Comparison of ENCODE assay signal across 10 mouse cellular contexts in genomic region chr13:21933626-21934548, GRCm38 (mm10). TPM values are rescaled to one million over a fixed set of nuclear protein-coding genes. Genes with fewer than 3 reads are reported as not detected.
DNase-seq lines count a peak whose midpoint lies in the region; ATAC-seq and TF ChIP-seq lines count a peak whose summit lies in the region.
"Had no signal": no experiment of that assay in that cellular context is flagged by ENCODE, and none has a peak within 500 bp of the region (broad histone marks: within the 10 kb centered on the region; RNA-seq: fewer than 3 reads in every experiment).

No protein-coding gene starts in this region.

- H3K9ac ChIP-seq in kidney, embryonic 16.5 days (replicated peaks; ENCODE audit: low read length), result peak overlapping the region; percentile 31; the same call in 1 of the 2 replicates
- H3K9ac ChIP-seq in heart, embryonic 12.5 days, result no peak overlapping the region
- peak overlapping the region; percentile 42 for H3K9ac ChIP-seq in liver, embryonic 12.5 days
- no peak overlapping the region for H3K9ac ChIP-seq in stomach, postnatal 0 days (ENCODE audit: low read length)

- no peaks in the 10 kb centered on the region for H3K27me3 ChIP-seq in kidney, embryonic 16.5 days (ENCODE audit: insufficient read depth, low read length)
- no peaks in the 10 kb centered on the region for H3K27me3 ChIP-seq in heart, embryonic 12.5 days (replicated peaks)
- no peaks in the 10 kb centered on the region for H3K27me3 ChIP-seq in liver, embryonic 12.5 days (replicated peaks)
- H3K27me3 ChIP-seq in stomach, postnatal 0 days (ENCODE audit: control insufficient read depth, insufficient read depth, low read length), result no peaks in the 10 kb centered on the region

- no peaks in the 10 kb centered on the region for H3K36me3 ChIP-seq in kidney, embryonic 16.5 days (ENCODE audit: insufficient read depth, low read length)
- H3K36me3 ChIP-seq in heart, embryonic 12.5 days, result no peaks in the 10 kb centered on the region
- H3K36me3 ChIP-seq in liver, embryonic 12.5 days, result no peaks in the 10 kb centered on the region
- H3K36me3 ChIP-seq in stomach, postnatal 0 days (ENCODE audit: control insufficient read depth, insufficient read depth, low read length), result no peaks in the 10 kb centered on the region

- no peak for TF ChIP-seq EP300 in stomach, postnatal 0 days (optimal IDR thresholded peaks at IDR 0.05)

- no peak for TF ChIP-seq CTCF in stomach, postnatal 0 days (IDR thresholded peaks at IDR 0.05; ENCODE audit: low read depth)

- no peaks in the 10 kb centered on the region for H3K9me3 ChIP-seq in kidney, embryonic 16.5 days (ENCODE audit: low read length)
- H3K9me3 ChIP-seq in heart, embryonic 12.5 days (replicated peaks), result no peaks in the 10 kb centered on the region
- no peaks in the 10 kb centered on the region for H3K9me3 ChIP-seq in liver, embryonic 12.5 days (replicated peaks)
- no peaks in the 10 kb centered on the region for H3K9me3 ChIP-seq in stomach, postnatal 0 days (ENCODE audit: control insufficient read depth, low read length)

- no peak for ATAC-seq in kidney, embryonic 16.5 days (ENCODE audit: low FRiP score, low TSS enrichment)
- no peak for ATAC-seq in heart, embryonic 12.5 days (ENCODE audit: insufficient number of reproducible peaks, low FRiP score)
- 0 out of 2 replicates have a peak, but pooled peaks have one; percentile 30 for ATAC-seq in liver, embryonic 12.5 days
- no peak for ATAC-seq in stomach, postnatal 0 days (ENCODE audit: low FRiP score, low TSS enrichment)

- H3K27ac ChIP-seq in kidney, embryonic 16.5 days (ENCODE audit: low read length), result no peak overlapping the region
- peak overlapping the region; percentile 47; the same call in 1 of the 2 replicates for H3K27ac ChIP-seq in heart, embryonic 12.5 days (ENCODE audit: poor library complexity, severe bottlenecking)
- H3K27ac ChIP-seq in liver, embryonic 12.5 days, result peak overlapping the region; percentile 65
- H3K27ac ChIP-seq in stomach, postnatal 0 days (replicated peaks), result no peak overlapping the region

- DNase-seq in kidney, postnatal 14 days, result no peak
- DNase-seq in R1 (ENCODE audit: low read depth, low spot score), result peak; percentile 89
- no peak for DNase-seq in stomach, postnatal 0 days (ENCODE audit: low spot score)
- DNase-seq in B cell, adult 2 months, result no peak
- DNase-seq in thymus, postnatal 25 days, result no peak

- peak overlapping the region; percentile 45 for H3K4me2 ChIP-seq in kidney, embryonic 16.5 days (replicated peaks; ENCODE audit: low read depth, low read length)
- peak overlapping the region; percentile 66 for H3K4me2 ChIP-seq in heart, embryonic 12.5 days
- peak overlapping the region; percentile 66 for H3K4me2 ChIP-seq in liver, embryonic 12.5 days
- peak overlapping the region; percentile 24; the same call in 1 of the 2 replicates for H3K4me2 ChIP-seq in stomach, postnatal 0 days (replicated peaks; ENCODE audit: low read depth)

- peaks cover 8% of the 10 kb centered on the region; the same call in 1 of the 2 replicates for H3K4me1 ChIP-seq in kidney, embryonic 16.5 days (ENCODE audit: insufficient read depth, low read length)
- 0 out of 2 replicates have a peak, but pooled peaks cover 4% of the 10 kb centered on the region for H3K4me1 ChIP-seq in heart, embryonic 12.5 days (replicated peaks)
- H3K4me1 ChIP-seq in liver, embryonic 12.5 days, result peaks cover 58% of the 10 kb centered on the region
- H3K4me1 ChIP-seq in stomach, postnatal 0 days (replicated peaks; ENCODE audit: control insufficient read depth, insufficient read depth), result no peaks in the 10 kb centered on the region

- H3K4me3 ChIP-seq in kidney, embryonic 16.5 days (ENCODE audit: low read length), result peak overlapping the region; percentile 30
- peak overlapping the region; percentile 39 for H3K4me3 ChIP-seq in heart, embryonic 12.5 days
- H3K4me3 ChIP-seq in liver, embryonic 12.5 days, result peak overlapping the region; percentile 53
- H3K4me3 ChIP-seq in stomach, postnatal 0 days (ENCODE audit: low read depth, low read length), result no peak overlapping the region; the same call in 1 of the 2 replicates

- 16% methylated on average over 28 of the region's 28 CpGs for WGBS in kidney, embryonic 16.5 days
- 6% methylated on average over 28 of the region's 28 CpGs for WGBS in heart, embryonic 12.5 days
- 3% methylated on average over 28 of the region's 28 CpGs for WGBS in liver, embryonic 12.5 days (ENCODE audit: insufficient replicate concordance)
- 30% methylated on average over 28 of the region's 28 CpGs for WGBS in stomach, postnatal 0 days

RNA-seq across cellular contexts. Expression of gene Zfp184, which starts 11.0 kb away (rescaled TPM):
- polyA plus RNA-seq in kidney, embryonic 16.5 days (2015; fragmentation: Nextera tagmentation; extraction: Ambion mirVana), result 11.6 and 13.7 TPM in 2 replicates
- polyA plus RNA-seq in heart, embryonic 12.5 days (2016; fragmentation: Nextera tagmentation; extraction: Ambion mirVana), result 7.5 and 8.3 TPM in 2 replicates
- polyA plus RNA-seq in liver, embryonic 12.5 days (2016; fragmentation: Nextera tagmentation; extraction: Ambion mirVana), result 1.9 and 2.5 TPM in 2 replicates
- polyA plus RNA-seq in stomach, postnatal 0 days (2015; fragmentation: Nextera tagmentation; extraction: Ambion mirVana), result 1.4 and 1.6 TPM in 2 replicates

RNA-seq across cellular contexts. Expression of gene Pom121l2, which starts 47.1 kb away (rescaled TPM):
- 0.15 and 0.26 TPM in 2 replicates for polyA plus RNA-seq in kidney, embryonic 16.5 days (2015; fragmentation: Nextera tagmentation; extraction: Ambion mirVana)
- 0.13 and 0.14 TPM in 2 replicates for polyA plus RNA-seq in heart, embryonic 12.5 days (2016; fragmentation: Nextera tagmentation; extraction: Ambion mirVana)
- polyA plus RNA-seq in liver, embryonic 12.5 days (2016; fragmentation: Nextera tagmentation; extraction: Ambion mirVana), result not detected in 2 replicates
- polyA plus RNA-seq in stomach, postnatal 0 days (2015; fragmentation: Nextera tagmentation; extraction: Ambion mirVana), result 0.05 TPM in 1 of 2 replicates, not detected in the other
- polyA plus RNA-seq: large intestine, adult 2 months; small intestine, adult 2 months had no signal

Comparison
In these comparisons a context has a peak if more than half of its experiments do, and no peak if none do; other contexts are left out.
1. H3K27ac ChIP-seq: peak in heart, embryonic 12.5 days (single experiment) and liver, embryonic 12.5 days (single experiment); none in kidney, embryonic 16.5 days (single experiment) and stomach, postnatal 0 days (single experiment).
2. H3K9ac ChIP-seq: peak in kidney, embryonic 16.5 days (single experiment) and liver, embryonic 12.5 days (single experiment); none in heart, embryonic 12.5 days (single experiment) and stomach, postnatal 0 days (single experiment).
3. Peak in every context shown above with its lines, with median percentiles within 50 percentile points of each other: H3K4me2 ChIP-seq.